ENCODE assay signal across 8 mouse cellular contexts in the genomic region with DNA sequence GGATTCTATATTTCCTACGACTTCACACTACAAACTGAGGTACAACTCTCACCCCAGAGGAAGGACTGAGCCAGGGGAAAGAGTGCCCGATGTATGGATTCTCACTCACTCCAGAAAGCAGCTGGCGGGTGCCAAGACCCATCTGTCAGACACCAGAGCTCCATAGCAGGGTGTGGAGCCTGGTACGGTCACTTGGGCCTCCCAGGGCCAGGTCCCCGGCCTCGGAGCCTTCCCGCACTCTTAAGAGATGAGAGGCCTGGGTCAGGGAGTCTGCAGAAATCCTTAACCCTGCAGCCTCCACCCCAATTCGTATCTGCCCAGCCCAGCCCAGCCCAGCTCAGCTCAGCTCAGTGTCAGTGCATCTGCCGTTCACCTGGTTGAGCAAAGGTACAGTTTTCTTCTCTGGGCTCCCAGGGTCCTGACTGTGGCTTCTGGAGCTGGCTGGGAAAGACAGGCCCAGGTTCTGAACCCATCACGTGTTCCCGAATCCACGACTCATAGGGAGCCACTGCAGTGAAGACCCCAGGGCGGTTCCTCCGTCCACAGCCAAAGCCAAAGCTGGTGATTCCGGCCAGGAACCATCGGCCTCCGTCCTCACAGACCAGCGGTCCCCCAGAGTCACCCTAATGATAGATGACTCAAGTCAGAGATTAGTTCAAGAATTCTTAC. TPM values are rescaled to one million over a fixed set of nuclear protein-coding genes. Genes with fewer than 3 reads are reported as not detected.
DNase-seq lines count a peak whose midpoint lies in the region; ATAC-seq lines count a peak whose summit lies in the region.

No protein-coding gene starts in this region.

- H3K4me1 ChIP-seq in kidney, embryonic 16.5 days (ENCODE audit: insufficient read depth, low read length), result peaks cover 39% of the 10 kb centered on the region
- peaks cover 51% of the 10 kb centered on the region for H3K4me1 ChIP-seq in embryonic facial prominence, embryonic 10.5 days
- peaks cover 20% of the 10 kb centered on the region for H3K4me1 ChIP-seq in hindbrain, embryonic 15.5 days (replicated peaks)
- H3K4me1 ChIP-seq in midbrain, embryonic 16.5 days (ENCODE audit: control insufficient read depth, insufficient read depth, low read length), result peaks cover 10% of the 10 kb centered on the region

- H3K27ac ChIP-seq in kidney, embryonic 16.5 days (ENCODE audit: low read length), result no peak overlapping the region
- peak overlapping the region; percentile 85; the same call in 1 of the 2 replicates for H3K27ac ChIP-seq in embryonic facial prominence, embryonic 10.5 days (replicated peaks)
- H3K27ac ChIP-seq in hindbrain, embryonic 15.5 days (replicated peaks), result peak overlapping the region; percentile 91
- peak overlapping the region; percentile 77 for H3K27ac ChIP-seq in midbrain, embryonic 16.5 days (ENCODE audit: low read length)

- H3K27me3 ChIP-seq in kidney, embryonic 16.5 days (ENCODE audit: insufficient read depth, low read length), result no peaks in the 10 kb centered on the region
- H3K27me3 ChIP-seq in embryonic facial prominence, embryonic 10.5 days (replicated peaks; ENCODE audit: low read depth, poor library complexity, severe bottlenecking), result peaks cover 6% of the 10 kb centered on the region
- H3K27me3 ChIP-seq in hindbrain, embryonic 15.5 days, result no peaks in the 10 kb centered on the region
- H3K27me3 ChIP-seq in midbrain, embryonic 16.5 days (ENCODE audit: control insufficient read depth, insufficient read depth, low read depth, low read length), result no peaks in the 10 kb centered on the region

- peak overlapping the region; percentile 71 for H3K4me3 ChIP-seq in kidney, embryonic 16.5 days (ENCODE audit: low read length)
- peak overlapping the region; percentile 79 for H3K4me3 ChIP-seq in embryonic facial prominence, embryonic 10.5 days
- peak overlapping the region; percentile 91 for H3K4me3 ChIP-seq in hindbrain, embryonic 15.5 days
- peak overlapping the region; percentile 54 for H3K4me3 ChIP-seq in midbrain, embryonic 16.5 days (ENCODE audit: low read depth, low read length)

- H3K36me3 ChIP-seq in kidney, embryonic 16.5 days (ENCODE audit: insufficient read depth, low read length), result no peaks in the 10 kb centered on the region
- no peaks in the 10 kb centered on the region for H3K36me3 ChIP-seq in embryonic facial prominence, embryonic 10.5 days (replicated peaks)
- H3K36me3 ChIP-seq in hindbrain, embryonic 15.5 days, result no peaks in the 10 kb centered on the region
- H3K36me3 ChIP-seq in midbrain, embryonic 16.5 days (ENCODE audit: control insufficient read depth, insufficient read depth, low read length), result no peaks in the 10 kb centered on the region

- DNase-seq in kidney, adult 8-10 months, result no peak
- DNase-seq in embryonic facial prominence, embryonic 10.5 days (ENCODE audit: low spot score), result no peak
- DNase-seq in embryo, embryonic 10 days (ENCODE audit: low spot score), result no peak
- DNase-seq in layer of hippocampus, postnatal 14 days (ENCODE audit: low spot score in 2 of 2), result no peak
- DNase-seq in gastrocnemius, adult 8-10 months (ENCODE audit: low spot score in 2 of 2), result no peak

- 53% methylated on average over 18 of the region's 18 CpGs for WGBS in kidney, embryonic 16.5 days
- WGBS in embryonic facial prominence, embryonic 10.5 days, result 59% methylated on average over 18 of the region's 18 CpGs
- 60% methylated on average over 18 of the region's 18 CpGs for WGBS in hindbrain, embryonic 15.5 days
- 55% methylated on average over 18 of the region's 18 CpGs for WGBS in midbrain, embryonic 16.5 days

- H3K9me3 ChIP-seq in kidney, embryonic 16.5 days (ENCODE audit: low read length), result no peaks in the 10 kb centered on the region
- no peaks in the 10 kb centered on the region for H3K9me3 ChIP-seq in embryonic facial prominence, embryonic 10.5 days
- no peaks in the 10 kb centered on the region for H3K9me3 ChIP-seq in hindbrain, embryonic 15.5 days
- no peaks in the 10 kb centered on the region for H3K9me3 ChIP-seq in midbrain, embryonic 16.5 days (replicated peaks; ENCODE audit: control insufficient read depth, low read length, poor library complexity, severe bottlenecking)

- no peak for ATAC-seq in kidney, embryonic 16.5 days (ENCODE audit: low FRiP score, low TSS enrichment)
- ATAC-seq in hindbrain, embryonic 15.5 days (ENCODE audit: low FRiP score, low read depth), result peak; percentile 9; the same call in 1 of the 2 replicates
- ATAC-seq in midbrain, embryonic 16.5 days, result peak; percentile 1; the same call in 1 of the 2 replicates

- H3K4me2 ChIP-seq in kidney, embryonic 16.5 days (replicated peaks; ENCODE audit: low read depth, low read length), result peak overlapping the region; percentile 98
- peak overlapping the region; percentile 78 for H3K4me2 ChIP-seq in hindbrain, embryonic 15.5 days
- H3K4me2 ChIP-seq in midbrain, embryonic 16.5 days (ENCODE audit: low read length), result peak overlapping the region; percentile 80

- H3K9ac ChIP-seq in kidney, embryonic 16.5 days (replicated peaks; ENCODE audit: low read length), result peak overlapping the region; percentile 88
- H3K9ac ChIP-seq in hindbrain, embryonic 15.5 days, result peak overlapping the region; percentile 81
- peak overlapping the region; percentile 75 for H3K9ac ChIP-seq in midbrain, embryonic 16.5 days (ENCODE audit: low read depth, low read length)

RNA-seq across cellular contexts. Expression of gene Prss8, which starts 6.4 kb away (rescaled TPM):
- 93.2 and 98.7 TPM in 2 replicates for polyA plus RNA-seq in kidney, embryonic 16.5 days (2015; fragmentation: Nextera tagmentation; extraction: Ambion mirVana)
- 14.8 and 15.8 TPM in 2 replicates for polyA plus RNA-seq in embryonic facial prominence, embryonic 10.5 days (2016; fragmentation: Nextera tagmentation; extraction: Ambion mirVana)
- polyA plus RNA-seq in hindbrain, embryonic 15.5 days (2015; fragmentation: Nextera tagmentation; extraction: Ambion mirVana), result 0.54 TPM in 2 replicates
- 0.20 and 0.27 TPM in 2 replicates for polyA plus RNA-seq in midbrain, embryonic 16.5 days (2015; fragmentation: Nextera tagmentation; extraction: Ambion mirVana)
- total RNA-seq in layer of hippocampus, postnatal 14 days (2021), result under 1 TPM in 1 of 2 experiments, not detected in 1; 0.60 TPM
- not detected for total RNA-seq in gastrocnemius, adult 8-10 months (2022)

RNA-seq across cellular contexts. Expression of gene Prss36, which starts 10.2 kb away (rescaled TPM):
- polyA plus RNA-seq in kidney, embryonic 16.5 days (2015; fragmentation: Nextera tagmentation; extraction: Ambion mirVana), result 15.2 TPM in 2 replicates
- polyA plus RNA-seq in embryonic facial prominence, embryonic 10.5 days (2016; fragmentation: Nextera tagmentation; extraction: Ambion mirVana), result 10.7 and 12.9 TPM in 2 replicates
- polyA plus RNA-seq in hindbrain, embryonic 15.5 days (2015; fragmentation: Nextera tagmentation; extraction: Ambion mirVana), result 12.6 and 14.8 TPM in 2 replicates
- 12.2 and 13.4 TPM in 2 replicates for polyA plus RNA-seq in midbrain, embryonic 16.5 days (2015; fragmentation: Nextera tagmentation; extraction: Ambion mirVana)
- 10 to 100 TPM; 12.2 to 12.4 TPM for total RNA-seq in layer of hippocampus, postnatal 14 days (2021)
- total RNA-seq in gastrocnemius, adult 8-10 months (2022), result 1 to 10 TPM; 5.7 to 8.9 (median 7.9) TPM

RNA-seq across cellular contexts. Expression of gene Kat8, which starts 24.0 kb away (rescaled TPM):
- polyA plus RNA-seq in kidney, embryonic 16.5 days (2015; fragmentation: Nextera tagmentation; extraction: Ambion mirVana), result 42.7 and 44.4 TPM in 2 replicates
- 48.7 and 49.6 TPM in 2 replicates for polyA plus RNA-seq in embryonic facial prominence, embryonic 10.5 days (2016; fragmentation: Nextera tagmentation; extraction: Ambion mirVana)
- polyA plus RNA-seq in hindbrain, embryonic 15.5 days (2015; fragmentation: Nextera tagmentation; extraction: Ambion mirVana), result 47.3 and 47.7 TPM in 2 replicates
- 46.9 and 48.3 TPM in 2 replicates for polyA plus RNA-seq in midbrain, embryonic 16.5 days (2015; fragmentation: Nextera tagmentation; extraction: Ambion mirVana)
- 10 to 100 TPM; 24.0 to 30.0 TPM for total RNA-seq in layer of hippocampus, postnatal 14 days (2021)
- 10 to 100 TPM; 20.8 to 30.8 (median 23.0) TPM for total RNA-seq in gastrocnemius, adult 8-10 months (2022)

RNA-seq across cellular contexts. Expression of gene Fus, which starts 30.9 kb away (rescaled TPM):
- polyA plus RNA-seq in kidney, embryonic 16.5 days (2015; fragmentation: Nextera tagmentation; extraction: Ambion mirVana), result 359 and 373 TPM in 2 replicates
- 349 and 372 TPM in 2 replicates for polyA plus RNA-seq in embryonic facial prominence, embryonic 10.5 days (2016; fragmentation: Nextera tagmentation; extraction: Ambion mirVana)
- polyA plus RNA-seq in hindbrain, embryonic 15.5 days (2015; fragmentation: Nextera tagmentation; extraction: Ambion mirVana), result 357 and 368 TPM in 2 replicates
- 283 and 325 TPM in 2 replicates for polyA plus RNA-seq in midbrain, embryonic 16.5 days (2015; fragmentation: Nextera tagmentation; extraction: Ambion mirVana)
- 100 to 1,000 TPM; 328 to 375 TPM for total RNA-seq in layer of hippocampus, postnatal 14 days (2021)
- 10 to 100 TPM; 52.0 to 94.3 (median 70.5) TPM for total RNA-seq in gastrocnemius, adult 8-10 months (2022)

RNA-seq across cellular contexts. Expression of gene Bckdk, which starts 32.5 kb away (rescaled TPM):
- 155 and 156 TPM in 2 replicates for polyA plus RNA-seq in kidney, embryonic 16.5 days (2015; fragmentation: Nextera tagmentation; extraction: Ambion mirVana)
- 111 and 119 TPM in 2 replicates for polyA plus RNA-seq in embryonic facial prominence, embryonic 10.5 days (2016; fragmentation: Nextera tagmentation; extraction: Ambion mirVana)
- polyA plus RNA-seq in hindbrain, embryonic 15.5 days (2015; fragmentation: Nextera tagmentation; extraction: Ambion mirVana), result 61.6 and 65.4 TPM in 2 replicates
- 61.3 and 67.1 TPM in 2 replicates for polyA plus RNA-seq in midbrain, embryonic 16.5 days (2015; fragmentation: Nextera tagmentation; extraction: Ambion mirVana)
- 10 to 100 TPM; 38.5 to 48.9 TPM for total RNA-seq in layer of hippocampus, postnatal 14 days (2021)
- total RNA-seq in gastrocnemius, adult 8-10 months (2022), result 100 to 1,000 TPM; 163 to 190 (median 180) TPM

Comparison
In these comparisons a context has a peak if more than half of its experiments do, and no peak if none do; other contexts are left out.
1. RNA of gene Prss8, which starts 6.4 kb away (polyA plus RNA-seq): 93.2 to 98.7 TPM in kidney, embryonic 16.5 days and 14.8 to 15.8 TPM in embryonic facial prominence, embryonic 10.5 days; 0.54 TPM in hindbrain, embryonic 15.5 days and 0.20 to 0.27 TPM in midbrain, embryonic 16.5 days; every median in the first group is over 10 times any median in the second.
2. Peak in every context shown above with its lines, with median percentiles within 50 percentile points of each other: H3K4me2 ChIP-seq, H3K4me3 ChIP-seq and H3K9ac ChIP-seq.